In genomic region chr19:57193958-57194357, GRCm38 (mm10) we compare ENCODE assay signal across 9 mouse cellular contexts.
DNase-seq lines count a peak whose midpoint lies in the region; ATAC-seq and TF ChIP-seq lines count a peak whose summit lies in the region.
"Had no signal": no experiment of that assay in that cellular context is flagged by ENCODE, and none has a peak within 500 bp of the region (broad histone marks: within the 10 kb centered on the region; RNA-seq: fewer than 3 reads in every experiment).

No protein-coding gene starts in this region.

- H3K36me3 ChIP-seq in lung, postnatal 0 days (ENCODE audit: insufficient read depth, low read length), result no peaks in the 10 kb centered on the region
- H3K36me3 ChIP-seq: limb, embryonic 12.5 days had no signal

- ATAC-seq in granulocyte monocyte progenitor cell, adult 5-6 weeks (replicated peaks; ENCODE audit: poor library complexity, severe bottlenecking), result peak; percentile 54
- ATAC-seq in lung, postnatal 0 days, result peak; percentile 34; the same call in 1 of the 2 replicates
- no peak for ATAC-seq in frontal cortex, adult (ENCODE audit: low TSS enrichment)

- peak; percentile 47 for DNase-seq in adrenal gland, postnatal 14 days
- no peak for DNase-seq in adrenal gland, postnatal 4 days (ENCODE audit: low spot score in 2 of 2)
- DNase-seq in ovary, postnatal 14 days (ENCODE audit: low spot score), result peak; percentile 20
- DNase-seq in ovary, postnatal 10 days (ENCODE audit: low spot score), result no peak
- peak; percentile 71 for DNase-seq in lung, postnatal 0 days (ENCODE audit: low spot score)
- DNase-seq in layer of hippocampus, adult 9-11 months, result no peak

- peak; percentile 92 for TF ChIP-seq CTCF in lung, postnatal 0 days (IDR thresholded peaks at IDR 0.05)

- 0 out of 2 replicates have a peak overlapping the region, but pooled peaks have one; percentile 14 for H3K4me3 ChIP-seq in lung, postnatal 0 days (ENCODE audit: low read depth, low read length)
- H3K4me3 ChIP-seq: limb, embryonic 12.5 days had no signal

- H3K27me3 ChIP-seq in lung, postnatal 0 days (replicated peaks; ENCODE audit: insufficient read depth, low read length), result no peaks in the 10 kb centered on the region

- 82% methylated on average over 6 of the region's 6 CpGs for WGBS in lung, postnatal 0 days

- H3K9ac ChIP-seq in lung, postnatal 0 days (replicated peaks; ENCODE audit: low read depth), result no peak overlapping the region
- H3K9ac ChIP-seq: limb, embryonic 12.5 days had no signal

- no peaks in the 10 kb centered on the region for H3K9me3 ChIP-seq in lung, postnatal 0 days (ENCODE audit: low read length)
- H3K9me3 ChIP-seq: limb, embryonic 12.5 days had no signal

- H3K4me1 ChIP-seq in lung, postnatal 0 days (ENCODE audit: insufficient read depth, low read depth, low read length), result peaks cover 16% of the 10 kb centered on the region

- no peak for TF ChIP-seq EP300 in lung, postnatal 0 days (IDR thresholded peaks at IDR 0.05)

- peak overlapping the region; percentile 59; the same call in 1 of the 2 replicates for H3K4me2 ChIP-seq in lung, postnatal 0 days (replicated peaks; ENCODE audit: low read depth, low read length)
- H3K4me2 ChIP-seq: limb, embryonic 12.5 days had no signal

- no peak overlapping the region for H3K27ac ChIP-seq in lung, postnatal 0 days (ENCODE audit: low read length)
- H3K27ac ChIP-seq: limb, embryonic 12.5 days had no signal

Comparison
In these comparisons a context has a peak if more than half of its experiments do, and no peak if none do; other contexts are left out.
1. DNase-seq: peak in adrenal gland, postnatal 14 days (single experiment), ovary, postnatal 14 days (single experiment) and lung, postnatal 0 days (single experiment); none in adrenal gland, postnatal 4 days (0 of 2), ovary, postnatal 10 days (single experiment) and layer of hippocampus, adult 9-11 months (single experiment).